In the genomic region with DNA sequence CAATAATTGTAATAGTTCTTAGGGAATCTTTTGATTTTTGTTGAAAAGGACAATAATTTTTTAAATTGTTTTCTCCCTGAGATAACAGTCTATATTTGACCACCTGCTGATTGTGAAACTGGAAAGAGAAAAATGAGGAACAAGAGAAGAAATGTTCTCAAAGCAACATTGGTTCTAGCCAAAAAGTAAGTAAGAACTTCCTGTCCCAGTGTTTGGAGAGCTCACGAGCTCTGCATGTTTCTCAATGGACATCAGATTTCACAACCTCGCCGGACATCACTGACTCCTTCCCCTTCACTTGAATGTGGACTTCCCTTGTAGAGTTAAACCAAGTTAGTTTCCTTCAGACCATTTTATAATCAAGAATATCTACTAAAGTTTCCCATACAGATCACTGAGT, we compare ENCODE assay signal across 13 mouse cellular contexts. TPM values are rescaled to one million over a fixed set of nuclear protein-coding genes. Genes with fewer than 3 reads are reported as not detected.
DNase-seq lines count a peak whose midpoint lies in the region; ATAC-seq and TF ChIP-seq lines count a peak whose summit lies in the region.
"Had no signal": no experiment of that assay in that cellular context is flagged by ENCODE, and none has a peak within 500 bp of the region (broad histone marks: within the 10 kb centered on the region; RNA-seq: fewer than 3 reads in every experiment).

No protein-coding gene starts in this region.

- no peak overlapping the region for H3K4me2 ChIP-seq in heart, embryonic 12.5 days
- H3K4me2 ChIP-seq in liver, embryonic 14.5 days (ENCODE audit: low read depth): no peak overlapping the region
- H3K4me2 ChIP-seq in liver, embryonic 11.5 days: no peak overlapping the region
- no peak overlapping the region for H3K4me2 ChIP-seq in lung, embryonic 14.5 days

- H3K36me3 ChIP-seq in heart, embryonic 12.5 days: no peaks in the 10 kb centered on the region
- no peaks in the 10 kb centered on the region for H3K36me3 ChIP-seq in liver, embryonic 14.5 days (replicated peaks; ENCODE audit: control insufficient read depth, insufficient read depth, low read depth)
- H3K36me3 ChIP-seq in liver, embryonic 11.5 days (ENCODE audit: control insufficient read depth, insufficient read depth, low read length): no peaks in the 10 kb centered on the region
- no peaks in the 10 kb centered on the region for H3K36me3 ChIP-seq in lung, embryonic 14.5 days (ENCODE audit: insufficient read depth)
- no peaks in the 10 kb centered on the region for H3K36me3 ChIP-seq in forebrain, embryonic 10.5 days (replicated peaks)

- peak; percentile 93 for DNase-seq in heart, adult 11 months
- peak in 2 of 3 experiments; percentile 12 to 28 for DNase-seq in liver, embryonic 14.5 days (ENCODE audit: low read depth in 3 of 3, low spot score in 3 of 3)
- no peak for DNase-seq in liver, embryonic 11.5 days (ENCODE audit: low spot score)
- DNase-seq in lung, embryonic 14.5 days: peak; percentile 14
- DNase-seq in skeletal muscle tissue, adult 2 months (ENCODE audit: low read depth, low spot score): peak; percentile 52
- DNase-seq in B cell, adult 2 months: no peak
- no peak for DNase-seq in forebrain, embryonic 10.5 days (ENCODE audit: extremely low spot score, low spot score)
- DNase-seq: gastrocnemius, adult 2 months; kidney, adult 11 months; layer of hippocampus, postnatal 36 days; thymus, postnatal 36 days had no signal

- no peak overlapping the region for H3K27ac ChIP-seq in heart, embryonic 12.5 days (ENCODE audit: poor library complexity, severe bottlenecking)
- no peak overlapping the region for H3K27ac ChIP-seq in liver, embryonic 14.5 days
- H3K27ac ChIP-seq in liver, embryonic 11.5 days (ENCODE audit: low read depth, low read length): no peak overlapping the region
- no peak overlapping the region for H3K27ac ChIP-seq in lung, embryonic 14.5 days (ENCODE audit: low read depth)
- H3K27ac ChIP-seq in forebrain, embryonic 10.5 days: no peak overlapping the region

- no peaks in the 10 kb centered on the region for H3K9me3 ChIP-seq in heart, embryonic 12.5 days (replicated peaks)
- no peaks in the 10 kb centered on the region for H3K9me3 ChIP-seq in liver, embryonic 14.5 days (ENCODE audit: control insufficient read depth, low read length)
- H3K9me3 ChIP-seq in liver, embryonic 11.5 days (ENCODE audit: control insufficient read depth, low read length): no peaks in the 10 kb centered on the region
- H3K9me3 ChIP-seq in lung, embryonic 14.5 days (ENCODE audit: low read depth, low read length): no peaks in the 10 kb centered on the region
- H3K9me3 ChIP-seq in forebrain, embryonic 10.5 days: no peaks in the 10 kb centered on the region

- WGBS in heart, embryonic 12.5 days: 73% methylated on average over 3 of the region's 3 CpGs
- WGBS in liver, embryonic 14.5 days (ENCODE audit: insufficient replicate concordance): 17% methylated on average over 3 of the region's 3 CpGs
- 45% methylated on average over 3 of the region's 3 CpGs for WGBS in liver, embryonic 11.5 days
- WGBS in lung, embryonic 14.5 days: 67% methylated on average over 3 of the region's 3 CpGs
- 89% methylated on average over 3 of the region's 3 CpGs for WGBS in forebrain, embryonic 10.5 days

- no peak for ATAC-seq in heart, embryonic 12.5 days (ENCODE audit: insufficient number of reproducible peaks, low FRiP score)
- no peak for ATAC-seq in liver, embryonic 14.5 days (ENCODE audit: insufficient read depth)
- no peak for ATAC-seq in liver, embryonic 11.5 days (replicated peaks; ENCODE audit: low FRiP score)
- no peak for ATAC-seq in lung, embryonic 14.5 days (ENCODE audit: insufficient read depth)
- ATAC-seq: CD4-positive, CD25-positive, alpha-beta regulatory T cell, adult 4 months had no signal

- no peaks in the 10 kb centered on the region for H3K27me3 ChIP-seq in heart, embryonic 12.5 days (replicated peaks)
- no peaks in the 10 kb centered on the region for H3K27me3 ChIP-seq in liver, embryonic 14.5 days (ENCODE audit: control insufficient read depth, insufficient read depth, low read length)
- H3K27me3 ChIP-seq in liver, embryonic 11.5 days (replicated peaks; ENCODE audit: control insufficient read depth, insufficient read depth, low read length): no peaks in the 10 kb centered on the region
- no peaks in the 10 kb centered on the region for H3K27me3 ChIP-seq in lung, embryonic 14.5 days (ENCODE audit: insufficient read depth, low read length)
- no peaks in the 10 kb centered on the region for H3K27me3 ChIP-seq in forebrain, embryonic 10.5 days (ENCODE audit: poor library complexity, severe bottlenecking)

- no peak for TF ChIP-seq EP300 in liver, embryonic 14.5 days (IDR thresholded peaks at IDR 0.05; ENCODE audit: low read depth)

- no peak overlapping the region for H3K4me3 ChIP-seq in heart, embryonic 12.5 days
- H3K4me3 ChIP-seq in liver, embryonic 14.5 days (ENCODE audit: insufficient read depth in 1 of 2, low read depth in 2 of 2, low read length in 2 of 2): no peak overlapping the region
- no peak overlapping the region for H3K4me3 ChIP-seq in liver, embryonic 11.5 days (ENCODE audit: low read depth, low read length)
- no peak overlapping the region for H3K4me3 ChIP-seq in lung, embryonic 14.5 days (ENCODE audit: low read depth, low read length)
- no peak overlapping the region for H3K4me3 ChIP-seq in forebrain, embryonic 10.5 days
- H3K4me3 ChIP-seq: gastrocnemius, adult 2 months had no signal

- no peak for TF ChIP-seq CTCF in liver, embryonic 14.5 days (IDR thresholded peaks at IDR 0.05; ENCODE audit: low read depth)
- no peak for TF ChIP-seq CTCF in lung, embryonic 14.5 days (IDR thresholded peaks at IDR 0.05; ENCODE audit: low read depth)

- H3K9ac ChIP-seq in heart, embryonic 12.5 days: no peak overlapping the region
- no peak overlapping the region for H3K9ac ChIP-seq in liver, embryonic 14.5 days (replicated peaks)
- H3K9ac ChIP-seq in liver, embryonic 11.5 days (ENCODE audit: low read depth, low read length): no peak overlapping the region
- no peak overlapping the region for H3K9ac ChIP-seq in lung, embryonic 14.5 days

- no peaks in the 10 kb centered on the region for H3K4me1 ChIP-seq in heart, embryonic 12.5 days (replicated peaks)
- H3K4me1 ChIP-seq in liver, embryonic 14.5 days (replicated peaks; ENCODE audit: control insufficient read depth in 2 of 2, insufficient read depth in 2 of 2, low read length in 1 of 2): peaks cover 0 to 2% of the 10 kb centered on the region in 2 experiments; a peak in 2 of 4 replicates
- no peaks in the 10 kb centered on the region for H3K4me1 ChIP-seq in liver, embryonic 11.5 days (replicated peaks; ENCODE audit: control insufficient read depth, insufficient read depth, low read length)
- H3K4me1 ChIP-seq in lung, embryonic 14.5 days (ENCODE audit: insufficient read depth): no peaks in the 10 kb centered on the region
- no peaks in the 10 kb centered on the region for H3K4me1 ChIP-seq in forebrain, embryonic 10.5 days

RNA-seq across cellular contexts. Expression of a gene that starts 36.0 kb away (rescaled TPM):
- 14.8 TPM in 2 replicates for polyA plus RNA-seq in heart, embryonic 12.5 days (2016; fragmentation: Nextera tagmentation; extraction: Ambion mirVana)
- polyA plus RNA-seq in liver, embryonic 14.5 days (2012; rRNA removed): 5.2 and 7.4 TPM in 2 replicates
- 16.5 and 18.0 TPM in 2 replicates for polyA plus RNA-seq in liver, embryonic 14.5 days (2014; fragmentation: Nextera tagmentation; extraction: Ambion mirVana)
- polyA plus RNA-seq in liver, embryonic 11.5 days (2014; fragmentation: Nextera tagmentation; extraction: Ambion mirVana): 24.2 and 27.4 TPM in 2 replicates
- polyA plus RNA-seq in lung, embryonic 14.5 days (2014; fragmentation: Nextera tagmentation; extraction: Ambion mirVana): 14.2 and 15.6 TPM in 2 replicates
- polyA plus RNA-seq in forebrain, embryonic 10.5 days (2016; fragmentation: Nextera tagmentation; extraction: Ambion mirVana): 4.8 and 6.3 TPM in 2 replicates

Comparison
In these comparisons a context has a peak if more than half of its experiments do, and no peak if none do; other contexts are left out.
1. DNase-seq: peak in heart, adult 11 months (single experiment), liver, embryonic 14.5 days (2 of 3), lung, embryonic 14.5 days (single experiment) and skeletal muscle tissue, adult 2 months (single experiment); none in liver, embryonic 11.5 days (single experiment), B cell, adult 2 months (0 of 2) and forebrain, embryonic 10.5 days (single experiment).